Mouse (Mus musculus): ENCODE measurements around the gene Aacs.

- TF ChIP-seq POLR2A (IDR thresholded peaks at IDR 0.05; ENCODE audit: control insufficient read depth, extremely low read depth, insufficient read depth, low read length, poor library complexity): no peak
- TF ChIP-seq CTCF (IDR thresholded peaks at IDR 0.05; ENCODE audit: borderline replicate concordance, control insufficient read depth, extremely low read depth, insufficient read depth, low read length, poor library complexity): no peak
Observed at GRCm38 (mm10) chr5:125444554-125444953, 31.1 kb upstream of the Aacs start.
